Mouse (Mus musculus) G1E (cell line): Measurements from ENCODE around the gene Tnpo1. TPM values are rescaled to one million over a fixed set of nuclear protein-coding genes. Genes with fewer than 3 reads are reported as not detected.

Experiments used
- ATAC-seq: 2 replicates; pipeline ENCODE4 v1.8.0; 2016; ENCODE audit warnings: mild to moderate bottlenecking; ENCODE audit not compliant: insufficient number of reproducible peaks, poor library complexity, low FRiP score, severe bottlenecking; ENCODE audit errors: extremely low read depth
- DNase-seq: peaks from one replicate; pipeline ENCODE4 v3.0.0; 2012; ENCODE audit warnings: low spot score
- H3K27me3 ChIP-seq: 2 replicates; pipeline ENCODE4 v1.6.1; 2012; ENCODE audit warnings: mild to moderate bottlenecking, low read length, inconsistent platforms; ENCODE audit not compliant: insufficient read depth
- H3K36me3 ChIP-seq: replicated peaks from 2 replicates; pipeline ENCODE3; 2012; ENCODE audit warnings: mild to moderate bottlenecking, inconsistent platforms
- H3K4me1 ChIP-seq: 2 replicates; pipeline ENCODE4 v1.6.1; 2012; ENCODE audit warnings: low read depth, low read length, inconsistent platforms, mixed read lengths; ENCODE audit not compliant: insufficient read depth
- H3K4me3 ChIP-seq: 2 replicates; pipeline ENCODE4 v1.5.1; 2012; ENCODE audit warnings: low read depth, mild to moderate bottlenecking, inconsistent platforms, low read length, moderate library complexity, mixed read lengths
- H3K9me3 ChIP-seq: replicated peaks from 2 replicates; pipeline ENCODE4 v1.6.1; 2012; ENCODE audit warnings: inconsistent platforms
- CTCF ChIP-seq: IDR thresholded peaks from 2 replicates; pipeline ENCODE4 v1.5.1; 2012; ENCODE audit warnings: low read depth, low read length, inconsistent platforms, mixed read lengths
- GATA1 ChIP-seq: IDR thresholded peaks from 2 replicates; pipeline ENCODE4 v1.6.1; 2012; ENCODE audit warnings: borderline replicate concordance, low read length, inconsistent platforms, mixed read lengths
- GATA2 ChIP-seq: IDR thresholded peaks from 2 replicates; pipeline ENCODE4 v1.6.1; 2012; ENCODE audit warnings: low read depth, low read length, inconsistent platforms, borderline replicate concordance
- POLR2AphosphoS5 ChIP-seq: IDR thresholded peaks from 2 replicates; pipeline ENCODE4 v1.6.1; 2012; ENCODE audit warnings: low read depth, low read length, inconsistent platforms; ENCODE audit not compliant: insufficient replicate concordance
- TAL1 ChIP-seq: conservative IDR thresholded peaks from 2 replicates; pipeline ENCODE4 v1.6.1; 2012; ENCODE audit warnings: low read depth, low read length, inconsistent platforms, mixed read lengths
- polyA plus RNA-seq: library from polyadenylated mRNA; stranded (reverse); fragments of >175 nt; gene quantifications from 2 replicates; pipeline ENCODE4 v1.2.3, GENCODE M21; 2012
- total RNA-seq, 2 experiments: library from RNA; stranded (forward) in 1 of 2; stranded (reverse) in 1 of 2; fragments of 200-1000 nt in 1 of 2; fragments of >200 nt in 1 of 2; fragmentation: Nextera tagmentation in 1 of 2; gene quantifications; 2 replicates each; pipeline ENCODE4 v1.2.3; 2014 to 2017

The Tnpo1 gene
- total and polyA plus RNA-seq, 3 experiments, result 13.1 to 147 (median 112) TPM

DNA sequence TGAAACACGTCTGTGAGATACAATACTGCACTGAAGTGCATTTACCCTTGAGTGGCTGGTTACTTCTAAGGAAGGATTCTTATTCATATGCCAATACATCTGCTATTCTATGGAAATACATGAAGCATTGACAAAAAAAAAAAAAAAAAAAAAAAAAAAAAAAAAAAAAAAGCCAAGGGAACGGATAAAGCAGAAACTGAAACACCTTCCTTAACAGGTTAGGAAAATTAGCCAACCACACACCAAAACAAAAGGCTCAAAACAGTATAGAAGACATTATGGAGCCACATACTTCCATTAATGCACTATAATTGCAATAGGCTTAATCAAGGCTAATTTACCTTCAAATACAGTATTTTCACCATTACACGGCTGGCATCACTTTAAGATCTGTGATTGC is 51.5 kb downstream of the Tnpo1 start:
- Histone ChIP-seq H3K9me3 (no peaks in the 10 kb centered on the region), H3K4me1 (peaks cover 39% of the 10 kb centered on the region), H3K27me3 (no peaks in the 10 kb centered on the region), H3K4me3 (no peak overlapping the region), H3K36me3 (peaks cover 90% of the 10 kb centered on the region)
- DNase-seq, result no peak
- no peak for ATAC-seq
- no peak for TF ChIP-seq TAL1
- no peak for TF ChIP-seq GATA2
- TF ChIP-seq POLR2AphosphoS5, result no peak
- TF ChIP-seq GATA1, result no peak
- TF ChIP-seq CTCF, result no peak

DNA sequence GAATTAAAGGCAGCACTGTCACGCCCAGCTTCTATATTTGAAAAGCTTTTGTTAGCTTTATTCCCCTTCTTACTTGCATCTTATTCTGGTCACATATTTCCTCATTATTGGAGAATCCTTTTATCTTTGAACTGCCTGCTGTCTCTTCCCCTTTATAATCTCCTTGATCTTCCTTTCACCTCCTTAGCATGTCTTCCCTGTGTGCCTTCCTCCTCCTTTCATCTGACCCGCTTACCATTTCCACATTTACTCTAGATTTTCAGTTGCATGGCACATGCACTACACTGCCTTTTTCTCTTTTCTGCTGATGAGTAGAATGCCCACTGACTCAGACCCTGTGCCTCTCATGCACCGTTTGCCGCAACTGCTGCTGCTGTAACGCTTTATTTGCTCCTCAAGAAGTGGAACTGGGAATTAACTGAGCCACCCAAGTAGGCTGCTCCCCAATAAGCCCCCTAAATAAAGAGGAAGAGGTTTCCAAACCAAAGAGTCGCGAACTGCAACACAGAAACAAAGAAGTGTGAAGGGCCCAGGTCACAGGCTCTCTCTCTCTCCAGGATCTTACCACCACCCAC is 53.8 kb downstream of the Tnpo1 start:
- ATAC-seq (no peak), DNase-seq (no peak)
- H3K9me3 ChIP-seq, result no peaks in the 10 kb centered on the region
- peaks cover 42% of the 10 kb centered on the region for H3K4me1 ChIP-seq
- H3K27me3 ChIP-seq, result no peaks in the 10 kb centered on the region
- H3K36me3 ChIP-seq, result peaks cover 91% of the 10 kb centered on the region
- no peak for TF ChIP-seq GATA1
- no peak for TF ChIP-seq POLR2AphosphoS5
- no peak for TF ChIP-seq TAL1
- no peak for TF ChIP-seq CTCF
- TF ChIP-seq GATA2, result no peak
- no peak overlapping the region for H3K4me3 ChIP-seq

DNA sequence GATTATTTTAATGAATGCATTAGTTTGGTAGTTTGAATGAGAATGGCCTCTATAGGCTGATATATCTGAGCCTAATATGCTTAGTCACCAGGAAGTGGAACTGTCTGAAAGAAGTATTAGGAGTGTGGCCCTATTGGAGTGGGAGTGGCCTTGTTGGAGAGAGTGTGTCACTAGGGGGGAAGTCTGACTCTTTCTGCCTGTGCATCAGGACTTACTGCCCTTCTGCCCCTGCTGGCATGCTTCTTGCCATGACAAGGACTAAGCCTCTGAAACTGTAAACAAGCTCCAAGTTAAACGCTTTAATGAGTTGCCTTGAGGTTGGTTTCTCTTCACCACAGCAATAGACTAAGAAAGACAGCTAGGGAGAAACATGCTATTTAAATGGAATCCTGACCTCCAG is 54.9 kb downstream of the Tnpo1 start:
- Histone ChIP-seq H3K4me3 (no peak overlapping the region), H3K27me3 (no peaks in the 10 kb centered on the region), H3K36me3 (peaks cover 93% of the 10 kb centered on the region), H3K9me3 (no peaks in the 10 kb centered on the region), H3K4me1 (peaks cover 44% of the 10 kb centered on the region)
- peak; percentile 80 for ATAC-seq
- no peak for DNase-seq
- no peak for TF ChIP-seq GATA1
- no peak for TF ChIP-seq GATA2
- TF ChIP-seq CTCF, result no peak
- no peak for TF ChIP-seq POLR2AphosphoS5
- TF ChIP-seq TAL1, result no peak

DNA sequence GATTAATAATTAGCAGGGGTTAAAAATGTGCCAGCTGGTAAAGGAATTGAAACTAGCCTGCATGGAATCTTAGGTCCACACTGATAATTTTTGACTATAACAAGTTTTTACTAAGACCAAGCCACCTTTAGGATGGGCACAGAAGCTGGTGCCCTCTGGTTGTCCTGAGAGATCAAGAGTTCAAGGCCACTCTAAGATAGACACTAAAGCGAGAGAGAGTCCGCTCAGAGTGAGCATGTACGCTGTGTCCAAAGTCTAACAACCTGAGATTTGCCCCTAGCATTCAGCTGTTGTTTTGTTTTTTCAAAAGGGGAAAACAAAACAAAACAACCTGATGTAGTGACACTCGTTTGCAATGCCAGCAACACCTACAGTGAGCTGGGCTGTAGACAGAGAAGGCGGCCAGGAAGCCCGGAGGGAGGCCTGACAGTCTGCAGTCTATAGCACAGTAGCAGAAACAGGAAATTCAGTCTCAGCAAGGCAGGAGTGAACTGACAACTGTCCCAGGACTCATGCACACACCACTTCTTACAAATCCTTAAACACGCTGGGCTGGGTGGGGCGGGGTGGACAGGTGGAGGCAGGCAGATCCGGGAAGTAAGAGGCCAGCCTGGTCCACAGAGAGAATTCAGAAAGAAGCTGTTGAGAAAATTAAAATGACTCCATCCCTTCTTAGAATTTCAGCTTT is 57.8 kb downstream of the Tnpo1 start:
- ATAC-seq, result no peak
- Histone ChIP-seq H3K27me3 (no peaks in the 10 kb centered on the region), H3K4me3 (no peak overlapping the region), H3K4me1 (peaks cover 36% of the 10 kb centered on the region), H3K9me3 (no peaks in the 10 kb centered on the region), H3K36me3 (peaks cover 96% of the 10 kb centered on the region)
- no peak for TF ChIP-seq CTCF
- no peak for TF ChIP-seq TAL1
- no peak for TF ChIP-seq GATA1
- TF ChIP-seq POLR2AphosphoS5, result no peak
- no peak for TF ChIP-seq GATA2
- no peak for DNase-seq

DNA sequence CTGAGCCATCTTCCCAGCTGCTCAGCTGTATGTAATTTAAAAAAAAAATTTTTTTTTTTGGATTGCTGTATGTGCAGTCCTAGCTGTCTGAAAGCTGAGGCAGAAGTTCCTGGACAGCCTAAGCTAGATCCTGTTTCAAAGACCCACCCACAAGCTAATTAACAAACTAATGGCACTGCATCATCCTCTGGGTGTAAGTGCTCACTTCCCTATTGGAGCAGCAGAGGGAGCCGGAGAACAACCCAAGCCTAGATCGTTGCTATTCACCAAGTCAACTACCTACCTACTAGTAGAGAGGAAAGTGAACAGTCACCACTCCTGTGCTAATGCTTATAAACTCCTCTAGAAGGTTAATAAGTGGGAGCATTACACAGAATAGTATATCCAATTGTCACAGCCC is 58.4 kb downstream of the Tnpo1 start:
- no peak for TF ChIP-seq GATA1
- peak; percentile 37; the same call in 1 of the 2 replicates for TF ChIP-seq CTCF
- no peak for TF ChIP-seq TAL1
- TF ChIP-seq POLR2AphosphoS5, result no peak
- TF ChIP-seq GATA2, result no peak
- H3K9me3 ChIP-seq, result no peaks in the 10 kb centered on the region
- H3K36me3 ChIP-seq, result peaks cover 97% of the 10 kb centered on the region
- peaks cover 31% of the 10 kb centered on the region for H3K4me1 ChIP-seq
- ATAC-seq (peak; percentile 52), DNase-seq (peak; percentile 41)
- H3K27me3 ChIP-seq, result no peaks in the 10 kb centered on the region
- no peak overlapping the region for H3K4me3 ChIP-seq

DNA sequence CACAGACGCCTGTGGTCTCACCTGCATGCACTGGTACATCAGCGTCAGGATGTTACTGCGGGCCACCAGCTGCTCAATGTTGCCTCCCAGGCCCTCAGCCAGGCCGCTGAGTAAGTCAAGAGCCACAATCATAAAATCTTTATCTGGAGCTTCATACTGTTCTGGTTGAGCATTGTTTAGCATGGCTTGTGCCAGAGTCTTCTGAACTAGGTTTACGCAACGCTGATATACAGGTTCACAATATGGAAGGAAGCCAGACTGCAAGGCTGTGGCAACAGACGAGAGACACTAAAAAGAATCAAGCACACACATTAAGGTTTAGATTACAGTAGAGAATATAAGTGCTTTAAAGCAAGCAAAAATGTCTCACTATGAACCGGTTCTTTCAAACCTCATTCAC is 70.9 kb downstream of the Tnpo1 start:
- TF ChIP-seq GATA2, result no peak
- no peak for TF ChIP-seq CTCF
- TF ChIP-seq POLR2AphosphoS5, result no peak
- TF ChIP-seq GATA1, result no peak
- no peak for TF ChIP-seq TAL1
- Histone ChIP-seq H3K36me3 (peaks cover 82% of the 10 kb centered on the region), H3K27me3 (no peaks in the 10 kb centered on the region), H3K4me1 (no peaks in the 10 kb centered on the region; the same call in 1 of the 2 replicates), H3K4me3 (no peak overlapping the region), H3K9me3 (no peaks in the 10 kb centered on the region)
- no peak for ATAC-seq
- DNase-seq, result no peak
